Mouse (Mus musculus) kidney, adult 2 months (tissue): ENCODE data around the gene Jag2.

Experiments used
- CTCF ChIP-seq: fragments of 200-500 bp; conservative IDR thresholded peaks from 2 replicates; pipeline ENCODE4 v1.5.1; 2011; ENCODE audit warnings: low read depth, mild to moderate bottlenecking, control low read depth, low read length, moderate library complexity, mixed read lengths; ENCODE audit not compliant: insufficient read depth, insufficient read length
- POLR2A ChIP-seq: fragments of 200-500 bp; IDR thresholded peaks from one replicate; pipeline ENCODE4 v1.6.1; 2011; ENCODE audit warnings: low read depth, low read length, control low read depth

- TF ChIP-seq CTCF (no peak), POLR2A (no peak)
These were observed 59.8 kb downstream of the Jag2 start for GRCm38 (mm10) chr12:112869783-112870204.
